Mouse (Mus musculus) midbrain, embryonic 11.5 days (tissue): ENCODE results near the gene Tmem233. TPM values are rescaled to one million over a fixed set of nuclear protein-coding genes. Genes with fewer than 3 reads are reported as not detected.

Source experiments
- ATAC-seq: fragments of 200-750 bp; cut with Nextera tagmentation; 2 replicates; pipeline ENCODE4 v1.8.0; 2017; ENCODE audit warnings: moderate TSS enrichment, moderate library complexity; ENCODE audit not compliant: low FRiP score
- DNase-seq: peaks from one replicate; pipeline ENCODE4 v3.0.0; 2015; ENCODE audit warnings: low spot score; ENCODE audit errors: missing footprints
- H3K27ac ChIP-seq: fragments of 300-500 bp; sonication (generic); 2 replicates; pipeline ENCODE4 v1.5.1; 2014; ENCODE audit warnings: low read depth, low read length
- H3K27me3 ChIP-seq: fragments of 300-500 bp; sonication (generic); 2 replicates; pipeline ENCODE4 v1.6.1; 2014; ENCODE audit warnings: mild to moderate bottlenecking, low read length, moderate library complexity, mixed read lengths; ENCODE audit not compliant: control insufficient read depth, insufficient read depth
- H3K36me3 ChIP-seq: fragments of 300-500 bp; sonication (generic); 2 replicates; pipeline ENCODE4 v1.6.1; 2014; ENCODE audit warnings: mild to moderate bottlenecking, low read length, moderate library complexity, mixed read lengths; ENCODE audit not compliant: control insufficient read depth, insufficient read depth
- H3K4me1 ChIP-seq: fragments of 300-500 bp; sonication (generic); 2 replicates; pipeline ENCODE4 v1.6.1; 2014; ENCODE audit warnings: low read length; ENCODE audit not compliant: control insufficient read depth, insufficient read depth
- H3K4me2 ChIP-seq: fragments of 300-500 bp; sonication (generic); 2 replicates; pipeline ENCODE4 v1.6.1; 2014; ENCODE audit warnings: mild to moderate bottlenecking, moderate library complexity
- H3K4me3 ChIP-seq: fragments of 300-500 bp; sonication (generic); 2 replicates; pipeline ENCODE4 v1.5.1; 2014; ENCODE audit warnings: low read depth, low read length
- H3K9ac ChIP-seq: fragments of 300-500 bp; sonication (generic); 2 replicates; pipeline ENCODE4 v1.6.1; 2014; ENCODE audit warnings: low read length
- H3K9me3 ChIP-seq: fragments of 300-500 bp; sonication (generic); 2 replicates; pipeline ENCODE4 v1.6.1; 2016; ENCODE audit warnings: low read length; ENCODE audit not compliant: control insufficient read depth
- WGBS: fragments of 180-500 bp; shearing (Covaris S2); extraction: QIAGEN DNeasy Blood & Tissue Kit; methylation state at CpG from one replicate; pipeline ENCODE4 v1.1.7; 2014; 5-methylcytosine and 5-hydroxymethylcytosine counted together
- polyA plus RNA-seq: library from polyadenylated mRNA; unstranded; fragments of >200 nt; fragmentation: Nextera tagmentation; extraction: Ambion mirVana; gene quantifications from 2 replicates; pipeline ENCODE4 v1.2.1, GENCODE M21; 2014

The Tmem233 gene
- polyA plus RNA-seq, 1 experiment from 2014 or later, result not detected

- ATAC-seq (no peak), DNase-seq (no peak)
- 73% methylated on average over 11 of the region's 12 CpGs for WGBS
- Histone ChIP-seq H3K4me2 (no peak overlapping the region), H3K4me1 (peaks cover 4% of the 10 kb centered on the region; the same call in 1 of the 2 replicates), H3K27ac (no peak overlapping the region), H3K36me3 (no peaks in the 10 kb centered on the region), H3K9me3 (no peaks in the 10 kb centered on the region), H3K9ac (no peak overlapping the region), H3K4me3 (no peak overlapping the region), H3K27me3 (no peaks in the 10 kb centered on the region)
These were observed 45.3 kb downstream of the Tmem233 start for GRCm38 (mm10) chr5:116037731-116038130.

GRCm38 (mm10) chr5:116036465-116036864 is 46.6 kb downstream of the Tmem233 start:
- Histone ChIP-seq H3K4me3 (no peak overlapping the region), H3K4me1 (peaks cover 4% of the 10 kb centered on the region; the same call in 1 of the 2 replicates), H3K27ac (no peak overlapping the region), H3K27me3 (no peaks in the 10 kb centered on the region), H3K36me3 (no peaks in the 10 kb centered on the region), H3K4me2 (no peak overlapping the region), H3K9me3 (no peaks in the 10 kb centered on the region), H3K9ac (no peak overlapping the region)
- ATAC-seq (no peak), DNase-seq (no peak)
- 55% methylated on average over 16 of the region's 16 CpGs for WGBS

- peak; percentile 95 for DNase-seq
- Histone ChIP-seq H3K9ac (no peak overlapping the region), H3K4me1 (peaks cover 2% of the 10 kb centered on the region; the same call in 1 of the 2 replicates), H3K36me3 (no peaks in the 10 kb centered on the region), H3K27ac (no peak overlapping the region), H3K4me2 (peak overlapping the region; percentile 25; the same call in 1 of the 2 replicates), H3K4me3 (no peak overlapping the region), H3K27me3 (no peaks in the 10 kb centered on the region), H3K9me3 (no peaks in the 10 kb centered on the region)
- no peak; the same call in 1 of the 2 replicates for ATAC-seq
- 3% methylated on average over 14 of the region's 14 CpGs for WGBS
These were observed 51.9 kb downstream of the Tmem233 start for GRCm38 (mm10) chr5:116031190-116031577.

- DNase-seq (no peak), ATAC-seq (peak; percentile 50; the same call in 1 of the 2 replicates)
- Histone ChIP-seq H3K4me1 (peaks cover 2% of the 10 kb centered on the region; the same call in 1 of the 2 replicates), H3K27ac (no peak overlapping the region), H3K36me3 (no peaks in the 10 kb centered on the region), H3K9me3 (no peaks in the 10 kb centered on the region), H3K4me2 (peak overlapping the region; percentile 25; the same call in 1 of the 2 replicates), H3K9ac (no peak overlapping the region), H3K4me3 (no peak overlapping the region), H3K27me3 (no peaks in the 10 kb centered on the region)
- 4% methylated on average over 19 of the region's 19 CpGs for WGBS
These were observed 52.4 kb downstream of the Tmem233 start for GRCm38 (mm10) chr5:116030566-116031189.

- Histone ChIP-seq H3K9me3 (no peaks in the 10 kb centered on the region), H3K4me2 (no peak overlapping the region), H3K4me3 (no peak overlapping the region), H3K9ac (no peak overlapping the region), H3K27ac (no peak overlapping the region), H3K36me3 (no peaks in the 10 kb centered on the region), H3K4me1 (peaks cover 2% of the 10 kb centered on the region; the same call in 1 of the 2 replicates), H3K27me3 (no peaks in the 10 kb centered on the region)
- ATAC-seq, result no peak
- 82% methylated on average over 7 of the region's 7 CpGs for WGBS
- no peak for DNase-seq
These were observed 54.0 kb downstream of the Tmem233 start for GRCm38 (mm10) chr5:116029071-116029470.

GRCm38 (mm10) chr5:116026561-116026960 is 56.5 kb downstream of the Tmem233 start:
- no peaks in the 10 kb centered on the region for H3K36me3 ChIP-seq
- no peaks in the 10 kb centered on the region for H3K9me3 ChIP-seq
- WGBS, result 89% methylated on average over 14 of the region's 14 CpGs
- ATAC-seq (no peak), DNase-seq (peak; percentile 28)
- no peak overlapping the region for H3K4me3 ChIP-seq
- peaks cover 9% of the 10 kb centered on the region for H3K4me1 ChIP-seq
- H3K4me2 ChIP-seq, result no peak overlapping the region
- no peak overlapping the region for H3K27ac ChIP-seq
- H3K9ac ChIP-seq, result no peak overlapping the region
- H3K27me3 ChIP-seq, result no peaks in the 10 kb centered on the region

GRCm38 (mm10) chr5:116026107-116026506 is 56.9 kb downstream of the Tmem233 start:
- Histone ChIP-seq H3K27ac (no peak overlapping the region), H3K9ac (no peak overlapping the region), H3K36me3 (no peaks in the 10 kb centered on the region), H3K9me3 (no peaks in the 10 kb centered on the region), H3K4me1 (peaks cover 9% of the 10 kb centered on the region), H3K4me2 (no peak overlapping the region), H3K27me3 (no peaks in the 10 kb centered on the region), H3K4me3 (no peak overlapping the region)
- WGBS, result 85% methylated on average over 5 of the region's 5 CpGs
- DNase-seq (no peak), ATAC-seq (no peak)

GRCm38 (mm10) chr5:116024327-116024739 is 58.7 kb downstream of the Tmem233 start, which contains the start of gene Prkab1:
TSS of gene Prkab1 (minus strand) at chr5:116024508.
- peak; percentile 98 for ATAC-seq
- Histone ChIP-seq H3K4me3 (peak within 1 kb of the TSS; percentile 86), H3K27ac (peak within 1 kb of the TSS; percentile 7; the same call in 1 of the 2 replicates), H3K36me3 (peaks cover 8% of the 10 kb centered on the region; the same call in 1 of the 2 replicates), H3K9ac (peak within 1 kb of the TSS; percentile 87), H3K9me3 (no peaks in the 10 kb centered on the region), H3K4me1 (peaks cover 7% of the 10 kb centered on the region), H3K4me2 (peak within 1 kb of the TSS; percentile 91), H3K27me3 (no peaks in the 10 kb centered on the region)
- DNase-seq, result peak; percentile 99
- under 1% methylated on average over 46 of the region's 46 CpGs for WGBS

- no peaks in the 10 kb centered on the region for H3K9me3 ChIP-seq
- peak; percentile 78 for ATAC-seq
- peak overlapping the region; percentile 91 for H3K4me2 ChIP-seq
- peak overlapping the region; percentile 86 for H3K4me3 ChIP-seq
- peaks cover 7% of the 10 kb centered on the region for H3K4me1 ChIP-seq
- WGBS, result under 1% methylated on average over 28 of the region's 28 CpGs
- peak overlapping the region; percentile 87 for H3K9ac ChIP-seq
- H3K36me3 ChIP-seq, result peaks cover 12% of the 10 kb centered on the region; the same call in 1 of the 2 replicates
- no peak overlapping the region; the same call in 1 of the 2 replicates for H3K27ac ChIP-seq
- no peak for DNase-seq
- H3K27me3 ChIP-seq, result no peaks in the 10 kb centered on the region
These were observed 59.2 kb downstream of the Tmem233 start for GRCm38 (mm10) chr5:116023821-116024284.
